Comparison of ENCODE assay signal across 35 mouse cellular contexts in the genomic region with DNA sequence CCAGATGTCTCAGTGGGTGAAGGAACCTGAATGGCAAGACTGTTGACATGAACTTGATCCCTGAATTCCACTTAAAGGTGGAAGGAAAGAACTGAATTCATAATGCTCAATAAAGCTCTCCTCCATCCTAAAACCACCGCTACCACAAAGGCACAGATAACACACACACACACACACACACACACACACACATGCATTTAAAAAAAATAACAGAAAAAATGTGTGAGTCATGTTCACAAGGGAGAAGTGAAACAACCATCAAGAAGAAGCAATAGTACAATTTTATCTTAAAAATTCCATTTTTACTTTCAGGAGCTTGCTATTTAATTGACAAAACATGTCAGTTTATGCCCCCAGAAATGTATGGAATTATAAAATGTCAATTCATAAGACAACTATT.
"Had no signal": no experiment of that assay in that cellular context is flagged by ENCODE, and none has a peak within 500 bp of the region (broad histone marks: within the 10 kb centered on the region; RNA-seq: fewer than 3 reads in every experiment).

No protein-coding gene starts in this region.

- H3K4me3 ChIP-seq: heart, embryonic 10.5 days; heart, embryonic 12.5 days; heart, embryonic 13.5 days; heart, embryonic 15.5 days; hindbrain, embryonic 10.5 days; hindbrain, embryonic 12.5 days; hindbrain, embryonic 13.5 days; hindbrain, embryonic 15.5 days; intestine, embryonic 15.5 days; kidney, embryonic 15.5 days; layer of hippocampus, adult 2 months; left cerebral cortex, adult 2 months had no signal

- H3K9me3 ChIP-seq: heart, embryonic 10.5 days; heart, embryonic 12.5 days; heart, embryonic 13.5 days; heart, embryonic 15.5 days; hindbrain, embryonic 10.5 days; hindbrain, embryonic 12.5 days; hindbrain, embryonic 13.5 days; hindbrain, embryonic 15.5 days; intestine, embryonic 15.5 days; kidney, embryonic 15.5 days had no signal

- ATAC-seq: hindbrain, embryonic 16.5 days; hindbrain, postnatal 0 days; inflammation-experienced regulatory T-cells, adult 6 months; intestine, embryonic 15.5 days; intestine, embryonic 16.5 days; intestine, postnatal 0 days had no signal

- H3K4me1 ChIP-seq: heart, embryonic 10.5 days; heart, embryonic 12.5 days; heart, embryonic 13.5 days; heart, embryonic 15.5 days; hindbrain, embryonic 10.5 days; hindbrain, embryonic 12.5 days; hindbrain, embryonic 15.5 days; intestine, embryonic 15.5 days had no signal

- H3K27ac ChIP-seq: heart, embryonic 10.5 days; heart, embryonic 13.5 days; heart, embryonic 15.5 days; hindbrain, embryonic 10.5 days; hindbrain, embryonic 12.5 days; hindbrain, embryonic 13.5 days; hindbrain, embryonic 15.5 days; hindbrain, postnatal 0 days; intestine, embryonic 15.5 days; kidney, embryonic 15.5 days; kidney, postnatal 0 days; layer of hippocampus, adult 2 months; left cerebral cortex, adult 2 months had no signal

- H3K27me3 ChIP-seq: heart, embryonic 12.5 days; heart, embryonic 13.5 days; heart, embryonic 15.5 days; hindbrain, embryonic 12.5 days; hindbrain, embryonic 13.5 days; hindbrain, embryonic 15.5 days; intestine, embryonic 15.5 days; kidney, embryonic 15.5 days had no signal

- H3K36me3 ChIP-seq: heart, embryonic 10.5 days; heart, embryonic 12.5 days; heart, embryonic 13.5 days; heart, embryonic 15.5 days; hindbrain, embryonic 10.5 days; hindbrain, embryonic 12.5 days; hindbrain, embryonic 13.5 days; hindbrain, embryonic 15.5 days; intestine, embryonic 15.5 days; kidney, embryonic 15.5 days had no signal

- H3K4me2 ChIP-seq: heart, embryonic 11.5 days; heart, embryonic 12.5 days; heart, embryonic 13.5 days; heart, embryonic 15.5 days; hindbrain, embryonic 12.5 days; hindbrain, embryonic 13.5 days; hindbrain, embryonic 15.5 days; intestine, embryonic 15.5 days; kidney, embryonic 15.5 days had no signal

- DNase-seq: heart, postnatal 10 days; heart, postnatal 14 days; heart, postnatal 36 days; heart, postnatal 4 days; kidney, adult 11 months; kidney, adult 18-20 months; kidney, adult 2 months; kidney, adult 8-10 months; kidney, adult 9 months; kidney, postnatal 10 days; kidney, postnatal 14 days; kidney, postnatal 25 days; kidney, postnatal 36 days; kidney, postnatal 4 days; layer of hippocampus, adult 9-11 months; layer of hippocampus, postnatal 36 days had no signal

- H3K9ac ChIP-seq: heart, embryonic 12.5 days; heart, embryonic 13.5 days; heart, embryonic 15.5 days; hindbrain, embryonic 12.5 days; hindbrain, embryonic 13.5 days; hindbrain, embryonic 15.5 days; intestine, embryonic 15.5 days; kidney, embryonic 15.5 days had no signal
